Mouse (Mus musculus) erythroblast, embryonic 14.5 days (primary cell): ENCODE measurements around the gene Tial1.

ENCODE experiments used
- GATA1 ChIP-seq: IDR thresholded peaks from 2 replicates; pipeline ENCODE4 v1.6.1; 2012; ENCODE audit warnings: low read length, inconsistent platforms, mixed read lengths
- TAL1 ChIP-seq: IDR thresholded peaks from 3 replicates; pipeline ENCODE4 v1.6.1; 2012; ENCODE audit warnings: low read length, inconsistent platforms, mixed read lengths

DNA sequence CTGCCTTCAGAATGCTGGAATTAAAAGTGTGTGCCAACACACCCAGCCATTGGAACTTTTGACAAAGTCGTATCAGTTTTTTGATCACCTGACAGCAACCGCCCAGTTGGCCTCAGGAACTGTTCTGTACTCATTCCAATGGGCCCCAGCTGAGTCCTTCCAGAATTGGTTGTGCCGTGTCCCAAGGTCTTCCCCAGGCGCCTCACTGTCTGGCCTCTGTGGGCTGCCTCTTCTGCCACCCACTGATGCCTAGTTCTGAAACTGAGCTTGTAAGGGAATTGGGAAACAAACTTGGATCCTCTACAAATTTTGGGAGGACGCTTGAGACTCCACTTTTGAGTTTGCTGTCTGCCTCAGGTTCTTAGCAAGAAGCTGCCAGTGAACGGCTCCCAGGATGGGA lies 38.3 kb upstream of the Tial1 start:
- TF ChIP-seq GATA1: no peak
- TF ChIP-seq TAL1: no peak
